Mouse (Mus musculus): ENCODE results near the gene Nrcam. TPM values are rescaled to one million over a fixed set of nuclear protein-coding genes. Genes with fewer than 3 reads are reported as not detected.
A peak's percentile ranks its signal among the peaks of the same experiment; 100 is the strongest.

Nrcam gene
- polyA plus RNA-seq, 1 experiment from 2014 or later = not detected

DNA sequence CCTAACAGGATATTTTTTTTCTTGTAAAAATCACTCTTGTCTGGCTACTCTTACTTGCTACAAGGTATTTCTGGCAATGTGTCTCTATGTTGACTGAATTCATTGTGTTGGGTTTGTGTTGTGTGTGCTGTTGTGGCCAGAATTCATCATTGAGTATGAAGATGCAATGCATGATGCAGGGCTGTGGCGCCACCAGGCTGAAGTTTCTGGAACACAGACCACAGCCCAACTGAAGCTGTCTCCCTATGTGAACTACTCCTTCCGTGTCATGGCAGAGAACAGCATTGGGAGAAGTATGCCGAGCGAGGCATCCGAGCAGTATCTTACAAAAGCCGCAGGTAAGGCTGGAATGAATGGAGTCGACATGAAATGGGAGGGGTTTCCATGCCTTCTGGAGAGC is 241.4 kb downstream of the Nrcam start:
- WGBS (ENCODE audit: insufficient replicate concordance) = 73% methylated on average over 7 of the region's 7 CpGs
- Histone ChIP-seq H3K9me3 (ENCODE audit: low read length) (no peaks in the 10 kb centered on the region), H3K36me3 (replicated peaks; ENCODE audit: insufficient read depth, low read length) (no peaks in the 10 kb centered on the region), H3K27me3 (ENCODE audit: insufficient read depth, low read length) (no peaks in the 10 kb centered on the region), H3K9ac (replicated peaks) (no peak overlapping the region), H3K27ac (ENCODE audit: low read depth) (no peak overlapping the region), H3K4me2 (ENCODE audit: low read depth, low read length) (no peak overlapping the region), H3K4me1 (ENCODE audit: insufficient read depth) (no peaks in the 10 kb centered on the region), H3K4me3 (ENCODE audit: low read depth, low read length) (no peak overlapping the region)
- no peak for TF ChIP-seq CTCF (IDR thresholded peaks at IDR 0.05; ENCODE audit: low read depth)
- TF ChIP-seq EP300 (IDR thresholded peaks at IDR 0.05; ENCODE audit: low read depth) = no peak
- ATAC-seq (no peak), DNase-seq (no peak)

- DNase-seq (no peak), ATAC-seq (no peak)
- no peak overlapping the region for H3K4me2 ChIP-seq (ENCODE audit: low read depth, low read length)
- 14% methylated on average over 3 of the region's 3 CpGs for WGBS (ENCODE audit: insufficient replicate concordance)
- no peak overlapping the region for H3K9ac ChIP-seq (replicated peaks)
- no peaks in the 10 kb centered on the region for H3K9me3 ChIP-seq (ENCODE audit: low read length)
- TF ChIP-seq EP300 (IDR thresholded peaks at IDR 0.05; ENCODE audit: low read depth) (no peak), CTCF (IDR thresholded peaks at IDR 0.05; ENCODE audit: low read depth) (peak; percentile 62)
- no peaks in the 10 kb centered on the region for H3K36me3 ChIP-seq (replicated peaks; ENCODE audit: insufficient read depth, low read length)
- H3K4me1 ChIP-seq (ENCODE audit: insufficient read depth) = no peaks in the 10 kb centered on the region
- H3K27me3 ChIP-seq (ENCODE audit: insufficient read depth, low read length) = no peaks in the 10 kb centered on the region
- no peak overlapping the region for H3K27ac ChIP-seq (ENCODE audit: low read depth)
- H3K4me3 ChIP-seq (ENCODE audit: low read depth, low read length) = no peak overlapping the region
Observed at GRCm38 (mm10) chr12:44572664-44573063, 244.0 kb downstream of the Nrcam start.

- TF ChIP-seq EP300 (IDR thresholded peaks at IDR 0.05; ENCODE audit: low read depth) (no peak), CTCF (IDR thresholded peaks at IDR 0.05; ENCODE audit: low read depth) (no peak)
- Histone ChIP-seq H3K27me3 (ENCODE audit: insufficient read depth, low read length) (no peaks in the 10 kb centered on the region), H3K4me1 (ENCODE audit: insufficient read depth) (no peaks in the 10 kb centered on the region), H3K27ac (ENCODE audit: low read depth) (no peak overlapping the region), H3K9ac (replicated peaks) (no peak overlapping the region), H3K4me2 (ENCODE audit: low read depth, low read length) (no peak overlapping the region), H3K9me3 (ENCODE audit: low read length) (no peaks in the 10 kb centered on the region), H3K4me3 (ENCODE audit: low read depth, low read length) (no peak overlapping the region), H3K36me3 (replicated peaks; ENCODE audit: insufficient read depth, low read length) (no peaks in the 10 kb centered on the region)
- ATAC-seq (no peak), DNase-seq (no peak)
- WGBS (ENCODE audit: insufficient replicate concordance) = 74% methylated on average over 3 of the region's 3 CpGs
Observed at GRCm38 (mm10) chr12:44574167-44574566, 245.5 kb downstream of the Nrcam start.

DNA sequence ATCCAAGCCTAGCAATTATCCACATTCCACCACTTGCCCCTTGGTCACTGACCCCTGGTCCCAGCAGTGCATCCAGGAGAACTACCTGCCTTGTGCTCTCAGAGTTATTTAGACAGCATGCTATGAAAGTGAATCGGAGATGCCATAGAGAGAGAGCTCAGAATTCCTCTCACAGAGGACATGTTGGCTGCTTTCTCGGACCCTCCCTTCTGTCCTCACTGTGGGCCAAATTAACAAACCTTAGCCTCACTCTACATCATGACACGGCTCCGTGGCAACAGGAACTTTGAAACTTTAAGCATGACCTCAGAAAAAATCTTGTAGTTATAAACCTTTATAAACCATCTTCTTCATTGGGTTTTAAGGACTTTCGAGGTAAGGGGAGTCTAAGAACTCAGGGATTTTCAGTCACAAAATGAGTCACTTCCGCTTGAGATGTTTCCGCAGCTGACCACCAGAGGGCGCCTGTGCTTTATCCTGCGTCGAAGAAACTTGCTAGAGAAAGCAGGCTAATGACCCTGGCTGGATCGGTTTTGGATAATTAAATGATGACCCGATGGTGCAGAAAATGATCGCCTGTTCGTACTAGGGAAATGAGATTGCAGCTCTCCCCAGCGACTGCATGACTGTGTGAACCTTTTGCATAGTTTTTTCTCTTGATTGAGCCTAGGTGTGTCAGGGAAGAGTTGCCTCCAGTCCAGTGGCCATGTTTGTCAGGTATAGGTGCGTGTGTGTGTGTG is 272.9 kb downstream of the Nrcam start:
- TF ChIP-seq CTCF (IDR thresholded peaks at IDR 0.05; ENCODE audit: low read depth) = peak; percentile 81
- no peak for TF ChIP-seq EP300 (IDR thresholded peaks at IDR 0.05; ENCODE audit: low read depth)
- Histone ChIP-seq H3K36me3 (replicated peaks; ENCODE audit: insufficient read depth, low read length) (no peaks in the 10 kb centered on the region), H3K9me3 (ENCODE audit: low read length) (no peaks in the 10 kb centered on the region), H3K4me1 (ENCODE audit: insufficient read depth) (no peaks in the 10 kb centered on the region), H3K27me3 (ENCODE audit: insufficient read depth, low read length) (no peaks in the 10 kb centered on the region), H3K27ac (ENCODE audit: low read depth) (no peak overlapping the region), H3K4me3 (ENCODE audit: low read depth, low read length) (no peak overlapping the region), H3K9ac (replicated peaks) (no peak overlapping the region), H3K4me2 (ENCODE audit: low read depth, low read length) (no peak overlapping the region)
- ATAC-seq = no peak
- WGBS (ENCODE audit: insufficient replicate concordance) = 31% methylated on average over 16 of the region's 16 CpGs
- DNase-seq = peak; percentile 66

- DNase-seq (no peak), ATAC-seq (peak; percentile 38)
- no peak overlapping the region for H3K9ac ChIP-seq (replicated peaks)
- no peaks in the 10 kb centered on the region for H3K27me3 ChIP-seq (ENCODE audit: insufficient read depth, low read length)
- no peak overlapping the region for H3K4me3 ChIP-seq (ENCODE audit: low read depth, low read length)
- no peak overlapping the region for H3K27ac ChIP-seq (ENCODE audit: low read depth)
- no peaks in the 10 kb centered on the region for H3K4me1 ChIP-seq (ENCODE audit: insufficient read depth)
- TF ChIP-seq EP300 (IDR thresholded peaks at IDR 0.05; ENCODE audit: low read depth) = no peak
- TF ChIP-seq CTCF (IDR thresholded peaks at IDR 0.05; ENCODE audit: low read depth) = no peak
- no peaks in the 10 kb centered on the region for H3K36me3 ChIP-seq (replicated peaks; ENCODE audit: insufficient read depth, low read length)
- WGBS (ENCODE audit: insufficient replicate concordance) = 48% methylated on average over 11 of the region's 11 CpGs
- H3K4me2 ChIP-seq (ENCODE audit: low read depth, low read length) = no peak overlapping the region
- H3K9me3 ChIP-seq (ENCODE audit: low read length) = no peaks in the 10 kb centered on the region
Observed at GRCm38 (mm10) chr12:44602269-44602957, 273.7 kb downstream of the Nrcam start.

DNA sequence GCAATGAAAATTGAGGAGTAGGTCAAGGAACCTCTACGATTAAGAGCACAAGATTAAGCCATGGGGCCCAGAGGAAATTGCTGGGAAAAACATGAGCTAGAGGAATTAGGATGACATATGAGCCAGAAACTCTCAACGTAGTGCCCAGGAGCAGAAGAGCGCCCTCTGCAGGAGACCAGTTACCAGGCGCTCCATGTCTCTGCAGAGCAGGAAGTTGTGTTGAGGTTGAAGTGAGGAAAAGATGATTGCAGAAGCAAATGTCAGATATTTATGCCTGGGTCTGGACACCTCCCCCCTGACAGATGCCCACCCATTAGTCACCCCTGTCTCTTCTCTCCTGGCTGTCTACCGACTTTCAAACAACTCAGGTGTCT is 274.3 kb downstream of the Nrcam start:
- TF ChIP-seq CTCF (IDR thresholded peaks at IDR 0.05; ENCODE audit: low read depth) = peak; percentile 28
- no peak for TF ChIP-seq EP300 (IDR thresholded peaks at IDR 0.05; ENCODE audit: low read depth)
- Histone ChIP-seq H3K36me3 (replicated peaks; ENCODE audit: insufficient read depth, low read length) (no peaks in the 10 kb centered on the region), H3K4me3 (ENCODE audit: low read depth, low read length) (no peak overlapping the region), H3K27me3 (ENCODE audit: insufficient read depth, low read length) (no peaks in the 10 kb centered on the region), H3K9ac (replicated peaks) (no peak overlapping the region), H3K4me1 (ENCODE audit: insufficient read depth) (no peaks in the 10 kb centered on the region), H3K4me2 (ENCODE audit: low read depth, low read length) (no peak overlapping the region), H3K9me3 (ENCODE audit: low read length) (no peaks in the 10 kb centered on the region), H3K27ac (ENCODE audit: low read depth) (no peak overlapping the region)
- 65% methylated on average over 5 of the region's 5 CpGs for WGBS (ENCODE audit: insufficient replicate concordance)
- ATAC-seq (no peak), DNase-seq (no peak)
